Mouse (Mus musculus) heart, embryonic 11.5 days (tissue): Measurements from ENCODE around the gene Slco1c1. TPM values are rescaled to one million over a fixed set of nuclear protein-coding genes. Genes with fewer than 3 reads are reported as not detected.

Experiments used
- ATAC-seq: fragments of 200-750 bp; cut with Nextera tagmentation; replicated peaks from 2 replicates; pipeline ENCODE4 v1.8.0; 2017; ENCODE audit warnings: moderate library complexity; ENCODE audit not compliant: insufficient number of reproducible peaks, low FRiP score, low TSS enrichment
- H3K27ac ChIP-seq: fragments of 300-500 bp; sonication (generic); 2 replicates; pipeline ENCODE4 v1.5.1; 2014; ENCODE audit warnings: mild to moderate bottlenecking, low read depth, low read length
- H3K27me3 ChIP-seq: fragments of 300-500 bp; sonication (generic); 2 replicates; pipeline ENCODE4 v1.6.1; 2014; ENCODE audit warnings: mild to moderate bottlenecking, low read length, mixed read lengths; ENCODE audit not compliant: control insufficient read depth, insufficient read depth
- H3K36me3 ChIP-seq: fragments of 300-500 bp; sonication (generic); 2 replicates; pipeline ENCODE4 v1.6.1; 2014; ENCODE audit warnings: mild to moderate bottlenecking, low read length, moderate library complexity, mixed read lengths; ENCODE audit not compliant: control insufficient read depth, insufficient read depth
- H3K4me1 ChIP-seq: fragments of 300-500 bp; sonication (generic); 2 replicates; pipeline ENCODE4 v1.6.1; 2014; ENCODE audit warnings: low read length; ENCODE audit not compliant: control insufficient read depth, insufficient read depth
- H3K4me2 ChIP-seq: fragments of 300-500 bp; sonication (generic); 2 replicates; pipeline ENCODE4 v1.6.1; 2014; ENCODE audit warnings: mild to moderate bottlenecking, moderate library complexity
- H3K4me3 ChIP-seq: fragments of 300-500 bp; sonication (generic); 2 replicates; pipeline ENCODE4 v1.5.1; 2014; ENCODE audit warnings: low read depth, low read length
- H3K9ac ChIP-seq: fragments of 300-500 bp; sonication (generic); 2 replicates; pipeline ENCODE4 v1.6.1; 2014; ENCODE audit warnings: mild to moderate bottlenecking, low read depth, low read length, moderate library complexity
- H3K9me3 ChIP-seq: fragments of 300-500 bp; sonication (generic); replicated peaks from 2 replicates; pipeline ENCODE4 v1.6.1; 2016; ENCODE audit warnings: low read length; ENCODE audit not compliant: control insufficient read depth
- WGBS: fragments of 180-500 bp; shearing (Covaris S2); extraction: QIAGEN DNeasy Blood & Tissue Kit; methylation state at CpG from one replicate; pipeline ENCODE4 v1.1.7; 2014; ENCODE audit not compliant: insufficient replicate concordance; 5-methylcytosine and 5-hydroxymethylcytosine counted together
- polyA plus RNA-seq: library from polyadenylated mRNA; unstranded; fragments of >200 nt; fragmentation: Nextera tagmentation; extraction: Ambion mirVana; gene quantifications from 2 replicates; pipeline ENCODE4 v1.2.1, GENCODE M21; 2014

The Slco1c1 gene
- polyA plus RNA-seq, 1 experiment from 2014 or later = 0.24 TPM

DNA sequence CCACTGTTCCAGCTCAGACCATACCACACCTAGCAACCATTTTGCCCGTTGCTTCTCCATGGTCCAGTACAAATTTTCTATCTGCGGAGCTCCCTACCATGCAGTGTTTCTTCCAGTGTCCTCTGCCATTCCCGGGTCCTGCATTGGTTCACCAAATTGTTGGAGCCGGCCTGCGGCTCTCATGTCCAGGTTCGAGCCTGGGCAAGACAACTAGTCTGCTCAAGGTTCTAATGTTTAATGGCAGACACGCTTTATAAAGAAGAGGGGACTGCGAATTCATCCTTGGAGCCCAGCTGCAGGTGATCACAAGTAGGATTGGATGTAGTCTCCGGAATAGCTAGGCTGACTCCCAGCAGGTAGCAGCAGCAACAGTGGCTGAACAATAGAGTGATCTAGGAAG is 76.8 kb downstream of the Slco1c1 start:
- H3K4me1 ChIP-seq = no peaks in the 10 kb centered on the region
- no peaks in the 10 kb centered on the region for H3K27me3 ChIP-seq
- H3K9ac ChIP-seq = no peak overlapping the region
- peaks cover 6% of the 10 kb centered on the region for H3K9me3 ChIP-seq
- ATAC-seq = no peak
- 66% methylated on average over 9 of the region's 9 CpGs for WGBS
- H3K27ac ChIP-seq = no peak overlapping the region
- H3K4me2 ChIP-seq = no peak overlapping the region
- H3K4me3 ChIP-seq = no peak overlapping the region
- H3K36me3 ChIP-seq = no peaks in the 10 kb centered on the region

DNA sequence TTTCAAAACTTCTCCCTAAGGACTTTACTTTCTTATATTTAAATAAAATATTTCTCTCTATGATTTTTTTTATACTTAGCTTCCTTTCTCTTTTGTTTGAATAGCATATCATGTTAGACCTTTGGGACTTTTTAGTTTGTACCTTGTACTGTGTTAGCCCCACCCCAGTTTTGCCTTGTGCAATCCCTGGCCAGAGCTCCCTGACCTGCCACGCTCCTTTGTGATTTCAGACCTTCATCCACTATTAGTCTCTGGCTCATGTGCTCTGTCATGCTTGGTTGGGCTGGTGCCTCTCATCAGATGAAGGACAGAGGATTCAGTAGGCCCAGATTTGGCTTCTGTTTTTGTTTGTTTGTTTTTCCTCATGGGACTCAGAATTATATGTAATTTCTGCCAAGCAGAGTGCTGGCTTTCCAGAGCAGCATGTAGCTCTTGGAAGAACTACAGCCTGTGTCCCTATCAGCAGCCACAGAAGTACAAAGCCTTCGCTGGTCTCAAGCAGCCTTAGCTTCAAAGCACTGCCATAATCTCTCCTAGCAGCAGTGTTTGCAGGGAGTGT is 86.6 kb downstream of the Slco1c1 start:
- Histone ChIP-seq H3K4me2 (no peak overlapping the region), H3K4me1 (no peaks in the 10 kb centered on the region), H3K27me3 (no peaks in the 10 kb centered on the region), H3K36me3 (no peaks in the 10 kb centered on the region), H3K4me3 (no peak overlapping the region), H3K27ac (no peak overlapping the region), H3K9ac (no peak overlapping the region), H3K9me3 (no peaks in the 10 kb centered on the region)
- 63% methylated on average over 2 of the region's 2 CpGs for WGBS
- no peak for ATAC-seq

- no peaks in the 10 kb centered on the region for H3K9me3 ChIP-seq
- H3K4me1 ChIP-seq = no peaks in the 10 kb centered on the region
- H3K9ac ChIP-seq = no peak overlapping the region
- H3K27ac ChIP-seq = no peak overlapping the region
- no peaks in the 10 kb centered on the region for H3K36me3 ChIP-seq
- no peaks in the 10 kb centered on the region for H3K27me3 ChIP-seq
- no peak for ATAC-seq
- H3K4me3 ChIP-seq = no peak overlapping the region
- no peak overlapping the region for H3K4me2 ChIP-seq
Measured at GRCm38 (mm10) chr6:141614017-141614416, 89.8 kb downstream of the Slco1c1 start.

- H3K27me3 ChIP-seq = no peaks in the 10 kb centered on the region
- no peaks in the 10 kb centered on the region for H3K4me1 ChIP-seq
- H3K27ac ChIP-seq = no peak overlapping the region
- H3K9me3 ChIP-seq = no peaks in the 10 kb centered on the region
- no peak overlapping the region for H3K4me2 ChIP-seq
- no peaks in the 10 kb centered on the region for H3K36me3 ChIP-seq
- ATAC-seq = no peak
- 87% methylated on average over 3 of the region's 3 CpGs for WGBS
- no peak overlapping the region for H3K4me3 ChIP-seq
- H3K9ac ChIP-seq = no peak overlapping the region
Measured at GRCm38 (mm10) chr6:141615348-141615747, 91.2 kb downstream of the Slco1c1 start.

Other genes with a start within 250 kb of the Slco1c1 start
- not detected in 2 replicates for gene Slco1b2, start 105.2 kb downstream of the Slco1c1 start, polyA plus RNA-seq
- gene Gm5724, start 249.4 kb downstream of the Slco1c1 start, polyA plus RNA-seq = not detected in 2 replicates